Mouse (Mus musculus) adrenal gland, postnatal 14 days (tissue): ENCODE measurements at regions not wholly inside any gene's neighbourhood (a gene's known extent, or its start where the extent isn't known, plus 50 kb on each side); places are given as distances from the start of the nearest gene placed in this dataset.
A peak's percentile ranks its signal among the peaks of the same experiment; 100 is the strongest.

Experiments used
- DNase-seq: peaks from one replicate; pipeline ENCODE4 v3.0.0; 2021; ENCODE audit warnings: mixed read lengths

GRCm38 (mm10) chr11:117036977-117037376 is 78.0 kb upstream of the Sec14l1 start:
- no peak for DNase-seq

GRCm38 (mm10) chr11:117038282-117039106 is 76.5 kb upstream of the Sec14l1 start:
- DNase-seq = peak; percentile 24

- DNase-seq = no peak
These were observed 74.1 kb upstream of the Sec14l1 start for GRCm38 (mm10) chr11:117040829-117041228.

GRCm38 (mm10) chr11:117042336-117042735 is 72.6 kb upstream of the Sec14l1 start:
- no peak for DNase-seq

GRCm38 (mm10) chr11:117043524-117043923 is 71.4 kb upstream of the Sec14l1 start:
- peak; percentile 81 for DNase-seq

- no peak for DNase-seq
These were observed 70.2 kb upstream of the Sec14l1 start for GRCm38 (mm10) chr11:117044731-117045130.

- DNase-seq = no peak
These were observed 68.3 kb upstream of the Sec14l1 start for GRCm38 (mm10) chr11:117046636-117047035.

- peak; percentile 83 for DNase-seq
These were observed 67.6 kb upstream of the Sec14l1 start for GRCm38 (mm10) chr11:117047172-117047950.

GRCm38 (mm10) chr11:117048911-117049310 is 66.1 kb upstream of the Sec14l1 start:
- DNase-seq = no peak

GRCm38 (mm10) chr11:117050788-117051187 is 64.2 kb upstream of the Sec14l1 start:
- no peak for DNase-seq

- peak; percentile 78 for DNase-seq
These were observed 58.0 kb upstream of the Sec14l1 start for GRCm38 (mm10) chr11:117056958-117057357.

GRCm38 (mm10) chr11:117057451-117057850 is 57.5 kb upstream of the Sec14l1 start:
- peak; percentile 42 for DNase-seq

GRCm38 (mm10) chr11:117059120-117059519 is 55.8 kb upstream of the Sec14l1 start:
- no peak for DNase-seq

GRCm38 (mm10) chr11:117059981-117060705 is 54.8 kb upstream of the Sec14l1 start:
- no peak for DNase-seq

- DNase-seq = no peak
These were observed 54.1 kb upstream of the Sec14l1 start for GRCm38 (mm10) chr11:117060706-117061337.

- DNase-seq = peak; percentile 66
These were observed 52.0 kb upstream of the Sec14l1 start for GRCm38 (mm10) chr11:117062772-117063499.
